Mouse (Mus musculus) bone marrow macrophage, adult 2 months (primary cell): ENCODE results near the gene Defb13.

Source experiments
- CTCF ChIP-seq: IDR thresholded peaks from 2 replicates; pipeline ENCODE4 v1.5.1; 2012; ENCODE audit warnings: low read depth, mild to moderate bottlenecking, low read length, moderate library complexity
- POLR2A ChIP-seq: IDR thresholded peaks from 2 replicates; pipeline ENCODE4 v1.6.1; 2012; ENCODE audit warnings: mild to moderate bottlenecking, low read depth, low read length, borderline replicate concordance

DNA sequence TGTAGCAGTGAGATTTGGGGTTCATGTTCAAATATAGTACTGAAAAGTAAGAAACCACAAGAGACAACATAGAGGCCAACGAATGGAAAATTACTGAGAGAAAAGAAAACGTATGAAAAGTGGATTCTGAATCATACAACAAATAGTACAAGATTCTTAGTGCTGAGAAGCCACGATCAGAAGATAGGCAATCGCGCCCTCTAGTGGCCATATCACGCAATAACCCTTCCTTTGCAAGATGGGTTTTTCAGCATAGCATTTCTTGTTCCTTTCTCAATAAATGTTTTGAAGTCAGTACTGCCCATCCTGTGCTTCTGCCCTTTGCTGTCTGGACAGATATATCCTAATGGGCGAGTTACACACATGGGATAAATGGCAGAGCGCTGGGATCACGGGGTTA lies 8.8 kb downstream of the Defb13 start:
- TF ChIP-seq CTCF: no peak
- no peak for TF ChIP-seq POLR2A
